Mouse (Mus musculus) olfactory bulb, adult 2 months (tissue): ENCODE results near the gene Mslnl. TPM values are rescaled to one million over a fixed set of nuclear protein-coding genes. Genes with fewer than 3 reads are reported as not detected.

ENCODE experiments used
- H3K27ac ChIP-seq: fragments of 200-500 bp; 2 replicates; pipeline ENCODE4 v1.5.1; 2012; ENCODE audit warnings: low read depth, low read length; ENCODE audit not compliant: insufficient read depth
- H3K4me1 ChIP-seq: fragments of 200-500 bp; 2 replicates; pipeline ENCODE4 v1.6.1; 2012; ENCODE audit warnings: low read length; ENCODE audit not compliant: control insufficient read depth, insufficient read depth
- H3K4me3 ChIP-seq: fragments of 200-500 bp; 2 replicates; pipeline ENCODE4 v1.5.1; 2012; ENCODE audit warnings: mild to moderate bottlenecking, low read depth, low read length, moderate library complexity; ENCODE audit not compliant: insufficient read depth
- CTCF ChIP-seq: fragments of 200-500 bp; IDR thresholded peaks from 2 replicates; pipeline ENCODE4 v1.5.1; 2012; ENCODE audit warnings: low read depth, mild to moderate bottlenecking, low read length, moderate library complexity; ENCODE audit not compliant: insufficient read depth
- POLR2A ChIP-seq: fragments of 200-500 bp; IDR thresholded peaks from 2 replicates; pipeline ENCODE4 v1.6.1; 2012; ENCODE audit warnings: mild to moderate bottlenecking, low read depth, low read length, moderate library complexity; ENCODE audit not compliant: insufficient read depth
- WGBS: fragments of 180-500 bp; shearing (Covaris S2); methylation state at CpG from one replicate; pipeline ENCODE4 v1.1.7; 2018; 5-methylcytosine and 5-hydroxymethylcytosine counted together
- polyA plus RNA-seq: library from polyadenylated mRNA; stranded (reverse); fragments of >200 nt; gene quantifications from 2 replicates; pipeline ENCODE4 v1.2.4, GENCODE M21; 2012; ENCODE audit warnings: low replicate concordance; ENCODE audit not compliant: missing spikeins, insufficient read depth, insufficient read length

The Mslnl gene
- polyA plus RNA-seq, 1 experiment = not detected

- 94% methylated on average over 9 of the region's 9 CpGs for WGBS
Observed at GRCm38 (mm10) chr17:25786781-25787504, 51.1 kb downstream of the Mslnl start.

GRCm38 (mm10) chr17:25791320-25791842, 55.5 kb downstream of the Mslnl start:
- peak overlapping the region; percentile 98; the same call in 1 of the 2 replicates for H3K27ac ChIP-seq
- H3K4me3 ChIP-seq = peak overlapping the region; percentile 84
- 16% methylated on average over 19 of the region's 19 CpGs for WGBS
- no peak for TF ChIP-seq CTCF
- TF ChIP-seq POLR2A = no peak
- peaks cover 37% of the 10 kb centered on the region for H3K4me1 ChIP-seq

More at GRCm38 (mm10) chr17:25786781-25787504, 51.1 kb downstream of the Mslnl start:
- Histone ChIP-seq H3K27ac (no peak overlapping the region), H3K4me1 (peaks cover 25% of the 10 kb centered on the region), H3K4me3 (no peak overlapping the region)
- TF ChIP-seq POLR2A = no peak
- TF ChIP-seq CTCF = no peak

GRCm38 (mm10) chr17:25791843-25792527, 56.1 kb downstream of the Mslnl start:
- WGBS = under 1% methylated on average over 45 of the region's 45 CpGs
- Histone ChIP-seq H3K4me3 (peak overlapping the region; percentile 84), H3K27ac (peak overlapping the region; percentile 98), H3K4me1 (peaks cover 41% of the 10 kb centered on the region)
- peak; percentile 49; the same call in 1 of the 2 replicates for TF ChIP-seq POLR2A
- TF ChIP-seq CTCF = no peak

GRCm38 (mm10) chr17:25792615-25793014, 56.8 kb downstream of the Mslnl start, which contains the start of gene Fam173a:
Gene Fam173a (minus strand): TSS chr17:25792901.
- TF ChIP-seq CTCF (no peak), POLR2A (no peak)
- H3K27ac ChIP-seq = peak within 1 kb of the TSS; percentile 98
- peak within 1 kb of the TSS; percentile 84 for H3K4me3 ChIP-seq
- H3K4me1 ChIP-seq = peaks cover 41% of the 10 kb centered on the region
- WGBS = under 1% methylated on average over 14 of the region's 14 CpGs

GRCm38 (mm10) chr17:25794197-25794596, 58.4 kb downstream of the Mslnl start:
- TF ChIP-seq CTCF (no peak), POLR2A (no peak)
- H3K27ac ChIP-seq = no peak overlapping the region
- H3K4me3 ChIP-seq = no peak overlapping the region
- peaks cover 41% of the 10 kb centered on the region for H3K4me1 ChIP-seq
- WGBS = 20% methylated on average over 13 of the region's 13 CpGs

- H3K4me3 ChIP-seq = peak overlapping the region; percentile 17
- 52% methylated on average over 17 of the region's 17 CpGs for WGBS
- peak overlapping the region; percentile 70 for H3K27ac ChIP-seq
- TF ChIP-seq CTCF = no peak
- no peak for TF ChIP-seq POLR2A
- H3K4me1 ChIP-seq = peaks cover 41% of the 10 kb centered on the region
Observed at GRCm38 (mm10) chr17:25794998-25795397, 59.2 kb downstream of the Mslnl start.

- peak within 1 kb of the TSS; percentile 54 for H3K4me3 ChIP-seq
- TF ChIP-seq POLR2A = no peak
- no peak for TF ChIP-seq CTCF
- peaks cover 39% of the 10 kb centered on the region for H3K4me1 ChIP-seq
- H3K27ac ChIP-seq = peak within 1 kb of the TSS; percentile 73
- 40% methylated on average over 6 of the region's 6 CpGs for WGBS
Observed at GRCm38 (mm10) chr17:25795609-25796092, 59.8 kb downstream of the Mslnl start, which contains the start of gene AC134908.4. Gene AC134908.4 (minus strand): TSS chr17:25795659.

GRCm38 (mm10) chr17:25796211-25796771, 60.4 kb downstream of the Mslnl start:
- 15% methylated on average over 37 of the region's 37 CpGs for WGBS
- no peak for TF ChIP-seq POLR2A
- TF ChIP-seq CTCF = no peak
- peak overlapping the region; percentile 54 for H3K4me3 ChIP-seq

More at GRCm38 (mm10) chr17:25796211-25796771, 60.4 kb downstream of the Mslnl start:
- H3K27ac ChIP-seq = peak overlapping the region; percentile 73
- peaks cover 35% of the 10 kb centered on the region for H3K4me1 ChIP-seq
